Mouse (Mus musculus) myocyte (in vitro differentiated cells): ENCODE data around the gene Rsph3a. TPM values are rescaled to one million over a fixed set of nuclear protein-coding genes. Genes with fewer than 3 reads are reported as not detected.
"Not testable (repeated sequence)": the region's sequence is repeated elsewhere in the genome, so short reads cannot be mapped to it uniquely, and the experiment has no call there.

Source experiments
- H3K27me3 ChIP-seq: one replicate; pipeline ENCODE4 v1.6.1; 2011; ENCODE audit not compliant: control insufficient read depth, insufficient read depth, insufficient read length
- H3K36me3 ChIP-seq: one replicate; pipeline ENCODE4 v1.6.1; 2011; ENCODE audit not compliant: control insufficient read depth, insufficient read depth
- H3K4me2 ChIP-seq: one replicate; pipeline ENCODE4 v1.6.1; 2011; ENCODE audit warnings: low read depth, control low read depth
- H3K4me3 ChIP-seq: one replicate; pipeline ENCODE4 v1.5.1; 2011; ENCODE audit warnings: mild to moderate bottlenecking, control low read depth, moderate library complexity
- H3K79me2 ChIP-seq: one replicate; pipeline ENCODE4 v1.6.1; 2011; ENCODE audit not compliant: control insufficient read depth, insufficient read depth
- H3ac ChIP-seq: one replicate; pipeline ENCODE4 v1.6.1; 2011; ENCODE audit not compliant: control insufficient read depth, insufficient read length
- CEBPB ChIP-seq: IDR thresholded peaks from 2 replicates; pipeline ENCODE4 v1.6.1; 2011; ENCODE audit warnings: mild to moderate bottlenecking, moderate library complexity; ENCODE audit not compliant: poor library complexity, insufficient read depth, severe bottlenecking
- E2F4 ChIP-seq: IDR thresholded peaks from one replicate; pipeline ENCODE4 v1.6.1; 2011; ENCODE audit warnings: mild to moderate bottlenecking, control low read depth, moderate library complexity; ENCODE audit not compliant: insufficient read depth
- MAX ChIP-seq: IDR thresholded peaks from one replicate; pipeline ENCODE4 v1.6.1; 2011; ENCODE audit warnings: low read depth, mild to moderate bottlenecking, control low read depth
- MYOD1 ChIP-seq, 3 experiments: IDR thresholded peaks; one replicate each; pipeline ENCODE4 v1.6.1; 2011; ENCODE audit warnings: control low read depth in 2 of 3, low read depth in 2 of 3, mild to moderate bottlenecking in 2 of 3, moderate library complexity in 1 of 3; ENCODE audit not compliant: insufficient read length in 2 of 3, control insufficient read depth in 1 of 3
- MYOG ChIP-seq, 3 experiments: IDR thresholded peaks; one replicate each; pipeline ENCODE4 v1.6.1; 2011; ENCODE audit warnings: control low read depth in 2 of 3, low read depth in 2 of 3, mild to moderate bottlenecking in 2 of 3; ENCODE audit not compliant: insufficient read length in 2 of 3, control insufficient read depth in 1 of 3, insufficient read depth in 1 of 3
- POLR2A ChIP-seq: IDR thresholded peaks from one replicate; pipeline ENCODE4 v1.6.1; 2011; ENCODE audit warnings: low read depth, mild to moderate bottlenecking, control low read depth, moderate library complexity; ENCODE audit not compliant: insufficient read length
- POLR2AphosphoS2 ChIP-seq: IDR thresholded peaks from one replicate; pipeline ENCODE4 v1.6.1; 2011; ENCODE audit warnings: low read depth, control low read depth; ENCODE audit not compliant: insufficient read length
- REST ChIP-seq: IDR thresholded peaks from one replicate; pipeline ENCODE4 v1.6.1; 2011; ENCODE audit warnings: mild to moderate bottlenecking, control low read depth, moderate library complexity; ENCODE audit not compliant: insufficient read depth, insufficient read length
- SRF ChIP-seq: IDR thresholded peaks from one replicate; pipeline ENCODE4 v1.6.1; 2011; ENCODE audit warnings: low read depth; ENCODE audit not compliant: control insufficient read depth, insufficient read length
- TCF12 ChIP-seq: IDR thresholded peaks from one replicate; pipeline ENCODE4 v1.6.1; 2011; ENCODE audit warnings: mild to moderate bottlenecking, control low read depth; ENCODE audit not compliant: poor library complexity, insufficient read depth, severe bottlenecking
- TCF3 ChIP-seq: IDR thresholded peaks from one replicate; pipeline ENCODE4 v1.6.1; 2011; ENCODE audit warnings: low read depth, control low read depth; ENCODE audit not compliant: insufficient read length
- USF1 ChIP-seq: IDR thresholded peaks from one replicate; pipeline ENCODE4 v1.6.1; 2011; ENCODE audit warnings: low read depth, mild to moderate bottlenecking, control low read depth, moderate library complexity
- polyA plus RNA-seq: library from polyadenylated mRNA; unstranded; fragments of >200 nt; fragmentation: generic; extraction: Trizol; gene quantifications from one replicate; pipeline ENCODE4 v1.2.1, GENCODE M21; 2012; ENCODE audit warnings: missing spikeins

Gene Rsph3a
- polyA plus RNA-seq: 53.7 TPM

GRCm38 (mm10) chr17:7945117-7946052 is at the start of gene Rsph3a:
Gene Rsph3a, plus strand, starts transcription at chr17:7945614.
- Histone ChIP-seq H3K4me3 (peak within 1 kb of the TSS; percentile 44), H3K4me2 (peak within 1 kb of the TSS; percentile 90), H3ac (peak within 1 kb of the TSS; percentile 84)
- H3K36me3 ChIP-seq, H3K27me3 ChIP-seq, H3K79me2 ChIP-seq: not testable (repeated sequence)
- TF ChIP-seq MYOG (IDR thresholded peaks at IDR 0.05; ENCODE audit: control insufficient read depth in 1 of 3, insufficient read depth in 1 of 3, insufficient read length in 2 of 3, low read depth in 2 of 3) (peak in 1 of 3 experiments; percentile 30), POLR2AphosphoS2 (peak; percentile 72), MYOD1 (IDR thresholded peaks at IDR 0.05; ENCODE audit: control insufficient read depth in 1 of 3, insufficient read length in 2 of 3, low read depth in 2 of 3) (peak in 2 of 3 experiments; percentile 15 to 28), POLR2A (peak; percentile 72)

- Histone ChIP-seq H3K36me3 (no peaks in the 10 kb centered on the region), H3ac (no peak overlapping the region), H3K4me2 (no peak overlapping the region), H3K27me3 (no peaks in the 10 kb centered on the region), H3K79me2 (no peaks in the 10 kb centered on the region), H3K4me3 (no peak overlapping the region)
- TF ChIP-seq TCF12 (no peak), E2F4 (no peak), MYOD1 (IDR thresholded peaks at IDR 0.05; ENCODE audit: control insufficient read depth in 1 of 3, insufficient read length in 2 of 3, low read depth in 2 of 3) (no peak), SRF (no peak), USF1 (no peak), TCF3 (no peak), REST (no peak), CEBPB (no peak), POLR2A (no peak), MYOG (IDR thresholded peaks at IDR 0.05; ENCODE audit: control insufficient read depth in 1 of 3, insufficient read depth in 1 of 3, insufficient read length in 2 of 3, low read depth in 2 of 3) (no peak), MAX (no peak), POLR2AphosphoS2 (no peak)
Observed at GRCm38 (mm10) chr17:7896047-7896635, 49.3 kb upstream of the Rsph3a start.

GRCm38 (mm10) chr17:7897120-7897519 is 48.3 kb upstream of the Rsph3a start:
- no peak overlapping the region for H3K4me3 ChIP-seq
- H3ac ChIP-seq: no peak overlapping the region
- no peaks in the 10 kb centered on the region for H3K27me3 ChIP-seq
- H3K79me2 ChIP-seq: no peaks in the 10 kb centered on the region
- no peak for TF ChIP-seq USF1
- TF ChIP-seq TCF3: no peak
- no peak for TF ChIP-seq E2F4
- no peak for TF ChIP-seq POLR2A
- TF ChIP-seq SRF: no peak
- no peak for TF ChIP-seq MYOG (IDR thresholded peaks at IDR 0.05; ENCODE audit: control insufficient read depth in 1 of 3, insufficient read depth in 1 of 3, insufficient read length in 2 of 3, low read depth in 2 of 3)
- no peak for TF ChIP-seq MYOD1 (IDR thresholded peaks at IDR 0.05; ENCODE audit: control insufficient read depth in 1 of 3, insufficient read length in 2 of 3, low read depth in 2 of 3)
- no peak for TF ChIP-seq POLR2AphosphoS2
- TF ChIP-seq TCF12: no peak
- no peak for TF ChIP-seq MAX
- TF ChIP-seq CEBPB: no peak
- TF ChIP-seq REST: no peak
- no peak overlapping the region for H3K4me2 ChIP-seq
- H3K36me3 ChIP-seq: no peaks in the 10 kb centered on the region

- Histone ChIP-seq H3K4me3 (no peak overlapping the region), H3ac (no peak overlapping the region), H3K36me3 (no peaks in the 10 kb centered on the region), H3K4me2 (no peak overlapping the region), H3K79me2 (no peaks in the 10 kb centered on the region), H3K27me3 (no peaks in the 10 kb centered on the region)
- no peak for TF ChIP-seq SRF
Observed at GRCm38 (mm10) chr17:7897756-7898155, 47.7 kb upstream of the Rsph3a start.

- no peak overlapping the region for H3K4me3 ChIP-seq
- H3ac ChIP-seq: no peak overlapping the region
- no peaks in the 10 kb centered on the region for H3K27me3 ChIP-seq
- H3K79me2 ChIP-seq: no peaks in the 10 kb centered on the region
- H3K36me3 ChIP-seq: no peaks in the 10 kb centered on the region
- TF ChIP-seq TCF12 (no peak), MYOG (IDR thresholded peaks at IDR 0.05; ENCODE audit: control insufficient read depth in 1 of 3, insufficient read depth in 1 of 3, insufficient read length in 2 of 3, low read depth in 2 of 3) (no peak), CEBPB (no peak), USF1 (no peak), MAX (no peak), MYOD1 (IDR thresholded peaks at IDR 0.05; ENCODE audit: control insufficient read depth in 1 of 3, insufficient read length in 2 of 3, low read depth in 2 of 3) (no peak), TCF3 (no peak), POLR2AphosphoS2 (no peak), POLR2A (no peak), SRF (no peak), E2F4 (no peak)
- no peak overlapping the region for H3K4me2 ChIP-seq
Observed at GRCm38 (mm10) chr17:7899233-7899632, 46.2 kb upstream of the Rsph3a start.
